Mouse (Mus musculus) neural tube, embryonic 11.5 days (tissue): ENCODE measurements around the gene Gm2115. TPM values are rescaled to one million over a fixed set of nuclear protein-coding genes. Genes with fewer than 3 reads are reported as not detected.

ENCODE experiments used
- ATAC-seq: fragments of 200-750 bp; cut with Nextera tagmentation; 2 replicates; pipeline ENCODE4 v1.8.0; 2017; ENCODE audit warnings: moderate number of reproducible peaks, mild to moderate bottlenecking, moderate TSS enrichment, moderate library complexity; ENCODE audit not compliant: insufficient read depth, low FRiP score, low TSS enrichment
- DNase-seq: peaks from one replicate; pipeline ENCODE4 v3.0.0-alpha.2; 2015; ENCODE audit warnings: low spot score
- H3K27ac ChIP-seq: fragments of 300-500 bp; sonication (generic); 2 replicates; pipeline ENCODE4 v1.5.1; 2014; ENCODE audit warnings: low read depth, mild to moderate bottlenecking, low read length
- H3K27me3 ChIP-seq: fragments of 300-500 bp; sonication (generic); 2 replicates; pipeline ENCODE4 v1.6.1; 2014; ENCODE audit warnings: mild to moderate bottlenecking, low read length, mixed read lengths; ENCODE audit not compliant: control insufficient read depth, insufficient read depth
- H3K36me3 ChIP-seq: fragments of 300-500 bp; sonication (generic); 2 replicates; pipeline ENCODE4 v1.6.1; 2014; ENCODE audit warnings: mild to moderate bottlenecking, low read length, moderate library complexity, mixed read lengths; ENCODE audit not compliant: control insufficient read depth, insufficient read depth
- H3K4me1 ChIP-seq: fragments of 300-500 bp; sonication (generic); 2 replicates; pipeline ENCODE4 v1.6.1; 2014; ENCODE audit warnings: low read length, mixed read lengths; ENCODE audit not compliant: control insufficient read depth, insufficient read depth
- H3K4me2 ChIP-seq: fragments of 300-500 bp; sonication (generic); 2 replicates; pipeline ENCODE4 v1.6.1; 2014; ENCODE audit warnings: low read depth, mild to moderate bottlenecking, moderate library complexity
- H3K4me3 ChIP-seq: fragments of 300-500 bp; sonication (generic); 2 replicates; pipeline ENCODE4 v1.5.1; 2014; ENCODE audit warnings: low read depth, low read length
- H3K9ac ChIP-seq: fragments of 300-500 bp; sonication (generic); 2 replicates; pipeline ENCODE4 v1.6.1; 2014; ENCODE audit warnings: mild to moderate bottlenecking, low read length
- H3K9me3 ChIP-seq: fragments of 300-500 bp; sonication (generic); 2 replicates; pipeline ENCODE4 v1.6.1; 2016; ENCODE audit warnings: low read length; ENCODE audit not compliant: control insufficient read depth
- WGBS: fragments of 180-500 bp; shearing (Covaris S2); extraction: QIAGEN DNeasy Blood & Tissue Kit; methylation state at CpG from one replicate; pipeline ENCODE4 v1.1.7; 2014; 5-methylcytosine and 5-hydroxymethylcytosine counted together
- polyA plus RNA-seq: library from polyadenylated mRNA; unstranded; fragments of >200 nt; fragmentation: Nextera tagmentation; extraction: Ambion mirVana; gene quantifications from 2 replicates; pipeline ENCODE4 v1.2.1, GENCODE M21; 2014

Gene Gm2115
- polyA plus RNA-seq, 1 experiment from 2014 or later, result 0.07 TPM

DNA sequence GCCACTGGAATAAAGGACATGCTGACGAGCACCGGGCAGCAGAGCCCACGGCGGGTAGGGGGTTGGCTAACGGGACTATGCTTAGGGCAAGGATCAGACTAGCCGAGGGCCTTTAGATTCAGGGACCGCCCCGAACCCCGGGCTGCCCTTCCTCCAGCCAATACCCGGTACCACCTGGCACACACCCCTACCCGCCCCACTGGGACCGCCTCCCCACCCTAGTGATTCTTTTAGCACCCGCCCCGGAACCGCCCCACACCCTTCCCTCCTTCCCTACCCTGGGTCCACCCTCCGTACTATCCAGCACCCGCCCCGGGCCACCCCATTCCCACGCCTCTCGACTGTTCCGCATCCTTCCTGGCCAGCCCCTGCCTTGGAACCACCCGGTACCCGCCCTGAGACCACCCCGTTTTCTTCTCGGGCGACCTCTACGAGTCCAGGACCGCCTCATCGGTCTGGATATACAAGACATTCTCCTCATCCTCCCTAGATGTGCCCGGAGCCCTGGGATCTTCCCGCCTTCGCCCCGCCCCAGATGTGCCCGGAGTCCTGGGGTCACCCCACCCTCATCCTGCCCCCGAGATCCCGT, 77.0 kb downstream of the Gm2115 start:
- no peaks in the 10 kb centered on the region for H3K4me1 ChIP-seq
- H3K9me3 ChIP-seq, result no peaks in the 10 kb centered on the region
- H3K27ac ChIP-seq, result no peak overlapping the region
- WGBS, result under 1% methylated on average over 35 of the region's 36 CpGs
- H3K4me3 ChIP-seq, result peak overlapping the region; percentile 40
- H3K27me3 ChIP-seq, result no peaks in the 10 kb centered on the region
- H3K4me2 ChIP-seq, result peak overlapping the region; percentile 75
- no peaks in the 10 kb centered on the region for H3K36me3 ChIP-seq
- H3K9ac ChIP-seq, result peak overlapping the region; percentile 56
- DNase-seq (peak; percentile 35), ATAC-seq (peak; percentile 83)

- ATAC-seq (peak; percentile 43), DNase-seq (peak; percentile 32)
- no peaks in the 10 kb centered on the region for H3K4me1 ChIP-seq
- no peak within 1 kb of the TSS for H3K27ac ChIP-seq
- peak within 1 kb of the TSS; percentile 75 for H3K4me2 ChIP-seq
- peak within 1 kb of the TSS; percentile 40 for H3K4me3 ChIP-seq
- WGBS, result under 1% methylated on average over 10 of the region's 10 CpGs
- H3K36me3 ChIP-seq, result no peaks in the 10 kb centered on the region
- peak within 1 kb of the TSS; percentile 56 for H3K9ac ChIP-seq
- no peaks in the 10 kb centered on the region for H3K9me3 ChIP-seq
- H3K27me3 ChIP-seq, result no peaks in the 10 kb centered on the region
Measured at GRCm38 (mm10) chr7:84606293-84606749, 77.6 kb downstream of the Gm2115 start, which contains the start of gene Fah. Gene Fah, minus strand, starts transcription at chr7:84606722.

DNA sequence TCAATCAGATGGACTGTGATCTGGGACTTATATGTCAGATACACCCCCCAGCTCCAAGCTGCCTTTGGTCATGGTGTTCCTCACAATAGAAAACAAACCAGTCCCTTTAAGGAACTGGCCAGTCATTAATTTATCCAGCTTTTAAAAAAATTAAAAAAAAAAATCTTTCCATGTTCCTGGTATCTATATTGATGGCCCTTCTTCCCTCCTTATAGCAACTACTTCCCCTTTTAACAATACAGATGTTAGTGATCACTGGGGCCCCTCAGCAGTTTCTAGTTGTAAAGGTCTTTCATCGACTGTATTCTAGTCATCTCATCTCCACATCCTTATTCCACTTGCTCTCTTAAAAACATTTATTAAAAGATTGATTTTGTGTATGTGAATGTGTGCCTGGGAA, 82.9 kb downstream of the Gm2115 start:
- Histone ChIP-seq H3K27me3 (no peaks in the 10 kb centered on the region), H3K36me3 (no peaks in the 10 kb centered on the region), H3K9ac (no peak overlapping the region), H3K4me1 (no peaks in the 10 kb centered on the region), H3K4me2 (no peak overlapping the region), H3K9me3 (no peaks in the 10 kb centered on the region), H3K4me3 (no peak overlapping the region), H3K27ac (no peak overlapping the region)
- ATAC-seq, result no peak
- DNase-seq, result no peak
- 96% methylated on average over 1 of the region's 1 CpGs for WGBS

- H3K9ac ChIP-seq, result no peak overlapping the region
- H3K36me3 ChIP-seq, result no peaks in the 10 kb centered on the region
- no peak overlapping the region for H3K4me3 ChIP-seq
- H3K27ac ChIP-seq, result no peak overlapping the region
- ATAC-seq (no peak), DNase-seq (no peak)
- H3K4me2 ChIP-seq, result no peak overlapping the region
- H3K4me1 ChIP-seq, result no peaks in the 10 kb centered on the region
- H3K27me3 ChIP-seq, result no peaks in the 10 kb centered on the region
- H3K9me3 ChIP-seq, result no peaks in the 10 kb centered on the region
- WGBS, result 90% methylated on average over 4 of the region's 4 CpGs
Measured at GRCm38 (mm10) chr7:84612445-84612844, 83.7 kb downstream of the Gm2115 start.

DNA sequence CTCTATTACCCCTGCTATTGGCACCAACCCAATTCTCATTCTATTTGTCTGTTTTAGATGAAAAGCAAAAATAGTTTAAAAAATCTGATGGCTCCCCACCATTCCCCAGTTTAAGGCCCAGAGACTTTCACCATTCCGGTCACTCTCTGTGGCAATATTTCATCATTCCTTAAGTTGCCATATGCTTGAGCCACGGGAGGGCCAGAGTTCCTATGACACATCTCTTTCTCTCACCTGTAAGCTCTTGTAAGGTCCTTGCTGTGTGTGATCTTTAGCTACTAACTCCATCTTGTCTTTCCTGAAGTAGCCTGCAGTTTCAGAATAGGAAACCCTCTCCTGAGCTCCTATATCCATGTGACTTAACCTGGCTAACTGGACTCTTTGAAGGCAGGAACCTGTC, 90.2 kb downstream of the Gm2115 start:
- DNase-seq (no peak), ATAC-seq (no peak)
- H3K4me3 ChIP-seq, result no peak overlapping the region
- 0 out of 2 replicates have a peak, but pooled peaks cover 2% of the 10 kb centered on the region for H3K36me3 ChIP-seq
- no peaks in the 10 kb centered on the region for H3K9me3 ChIP-seq
- H3K27ac ChIP-seq, result no peak overlapping the region
- WGBS, result 93% methylated on average over 2 of the region's 2 CpGs
- no peaks in the 10 kb centered on the region for H3K27me3 ChIP-seq
- no peaks in the 10 kb centered on the region for H3K4me1 ChIP-seq
- no peak overlapping the region for H3K9ac ChIP-seq
- no peak overlapping the region for H3K4me2 ChIP-seq

- peaks cover 2% of the 10 kb centered on the region; the same call in 1 of the 2 replicates for H3K36me3 ChIP-seq
- no peak for DNase-seq
- 95% methylated on average over 3 of the region's 3 CpGs for WGBS
Measured at GRCm38 (mm10) chr7:84620956-84621355, 92.2 kb downstream of the Gm2115 start.

GRCm38 (mm10) chr7:84623718-84624117, 95.0 kb downstream of the Gm2115 start:
- WGBS, result 91% methylated on average over 4 of the region's 4 CpGs
- H3K27ac ChIP-seq, result no peak overlapping the region
- no peaks in the 10 kb centered on the region for H3K9me3 ChIP-seq
- H3K9ac ChIP-seq, result no peak overlapping the region
- ATAC-seq (no peak), DNase-seq (no peak)
- H3K4me1 ChIP-seq, result no peaks in the 10 kb centered on the region
- H3K4me3 ChIP-seq, result no peak overlapping the region
- H3K36me3 ChIP-seq, result peaks cover 2% of the 10 kb centered on the region; the same call in 1 of the 2 replicates
- no peak overlapping the region for H3K4me2 ChIP-seq
- no peaks in the 10 kb centered on the region for H3K27me3 ChIP-seq

More at GRCm38 (mm10) chr7:84620956-84621355, 92.2 kb downstream of the Gm2115 start:
- H3K9me3 ChIP-seq, result no peaks in the 10 kb centered on the region
- H3K27ac ChIP-seq, result no peak overlapping the region
- no peak for ATAC-seq
- no peaks in the 10 kb centered on the region for H3K4me1 ChIP-seq
- H3K27me3 ChIP-seq, result no peaks in the 10 kb centered on the region
- no peak overlapping the region for H3K4me3 ChIP-seq
- H3K4me2 ChIP-seq, result no peak overlapping the region
- no peak overlapping the region for H3K9ac ChIP-seq

GRCm38 (mm10) chr7:84631878-84632277, 103.1 kb downstream of the Gm2115 start:
- Histone ChIP-seq H3K4me1 (no peaks in the 10 kb centered on the region), H3K27ac (no peak overlapping the region), H3K9ac (no peak overlapping the region), H3K4me3 (no peak overlapping the region), H3K27me3 (no peaks in the 10 kb centered on the region), H3K36me3 (no peaks in the 10 kb centered on the region), H3K4me2 (no peak overlapping the region), H3K9me3 (no peaks in the 10 kb centered on the region)
- DNase-seq (no peak), ATAC-seq (no peak)
- WGBS, result 94% methylated on average over 3 of the region's 3 CpGs
